Mouse (Mus musculus): ENCODE data around the gene Lrrc26. TPM values are rescaled to one million over a fixed set of nuclear protein-coding genes. Genes with fewer than 3 reads are reported as not detected.

Lrrc26 gene
- 0.14 TPM for polyA plus RNA-seq (2017; shearing (Covaris generic))

DNA sequence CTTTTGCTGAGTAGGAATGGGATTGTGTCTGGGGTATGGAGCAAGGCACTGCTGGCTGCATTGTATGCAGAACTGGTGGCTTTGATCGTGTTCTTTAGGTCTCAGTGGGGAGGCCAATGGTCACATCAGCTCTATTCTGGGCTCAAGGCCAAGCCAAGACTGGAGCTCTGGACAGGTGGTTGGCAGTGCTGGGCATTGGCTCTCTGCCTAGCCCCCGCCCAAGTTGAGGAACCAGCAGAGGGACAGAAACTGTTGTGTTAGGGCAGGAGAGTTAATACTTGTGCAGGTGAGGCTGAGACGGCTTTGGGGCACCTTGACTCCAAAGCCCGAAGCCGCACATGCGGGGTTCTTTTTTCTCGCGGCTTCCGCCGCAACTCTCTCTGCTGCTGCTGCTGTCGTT, at the start of gene Lrrc26:
TSS of gene Lrrc26 (plus strand) at position 265 of the 400 bp plus-strand sequence.

DNA sequence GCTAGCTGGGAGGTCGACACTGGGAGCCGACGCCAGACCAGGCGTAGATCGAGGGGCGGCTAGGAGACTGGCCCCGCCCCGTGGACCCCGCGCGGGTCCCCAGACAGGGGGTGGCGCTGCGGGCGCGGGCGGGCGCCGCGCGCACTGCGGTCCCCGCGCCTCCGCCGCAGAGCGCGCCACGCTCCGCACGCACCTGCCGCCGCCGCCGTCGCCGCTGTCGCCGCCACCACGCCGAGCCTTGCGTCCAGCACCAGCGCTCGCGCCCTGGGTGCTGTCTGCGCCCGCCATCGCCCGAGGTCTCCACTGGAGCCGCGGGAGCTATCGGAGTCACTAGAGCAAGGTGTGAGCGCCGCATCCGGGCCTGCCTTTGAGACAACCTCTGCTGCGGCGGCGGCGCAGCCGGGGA, 47.6 kb upstream of the Lrrc26 start, which contains the start of the genes Rnf208 and Cysrt1:
TSS of gene Rnf208 (plus strand) at position 155 of the 406 bp plus-strand sequence.
TSS of gene Cysrt1 (minus strand) at position 352 of the 406 bp plus-strand sequence.

DNA sequence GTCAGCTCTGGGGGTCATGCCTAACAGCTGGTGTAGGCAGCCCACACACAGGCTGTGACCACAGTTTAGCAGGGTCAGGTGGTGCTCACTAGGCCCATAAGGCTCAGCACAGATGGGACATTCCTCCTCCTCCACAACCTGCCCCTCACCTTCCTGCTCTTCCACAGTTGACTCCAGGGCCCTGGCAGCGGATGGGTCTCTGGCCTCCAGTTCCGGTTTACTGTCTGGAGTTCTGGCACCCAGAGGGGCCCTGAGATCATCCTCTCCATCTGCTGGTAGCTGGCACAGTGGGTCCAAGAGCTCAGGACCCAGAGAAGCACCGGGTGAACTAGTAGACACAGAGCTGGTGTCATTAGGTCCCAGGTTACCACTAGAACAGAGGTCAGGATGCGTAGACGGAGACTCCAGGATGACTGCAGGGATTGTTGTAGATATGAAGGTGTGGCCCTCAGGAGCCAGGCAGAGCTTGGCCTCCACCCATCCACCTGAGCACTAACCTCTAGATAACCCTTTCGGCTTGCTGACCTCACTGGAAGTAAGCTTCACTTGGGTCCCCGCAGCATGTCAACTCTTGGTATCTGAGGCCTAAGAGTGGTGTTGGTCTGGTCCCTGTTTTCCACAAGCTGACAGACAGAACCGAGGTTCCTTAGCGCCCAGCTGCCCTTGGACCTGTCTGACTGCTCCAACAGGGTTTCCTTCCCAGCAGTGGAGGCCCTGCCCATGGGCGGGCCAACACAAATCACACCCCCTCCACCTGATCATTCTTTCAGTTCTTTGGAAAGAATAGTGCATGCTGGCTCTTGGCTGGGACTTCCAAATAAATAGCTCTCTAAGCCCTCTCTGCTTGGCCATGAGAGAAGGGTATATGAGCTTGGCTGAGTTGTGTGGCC, 43.3 kb upstream of the Lrrc26 start, which contains the start of gene AL732309.1:
TSS of gene AL732309.1 (minus strand) at position 681 of the 890 bp plus-strand sequence.

DNA sequence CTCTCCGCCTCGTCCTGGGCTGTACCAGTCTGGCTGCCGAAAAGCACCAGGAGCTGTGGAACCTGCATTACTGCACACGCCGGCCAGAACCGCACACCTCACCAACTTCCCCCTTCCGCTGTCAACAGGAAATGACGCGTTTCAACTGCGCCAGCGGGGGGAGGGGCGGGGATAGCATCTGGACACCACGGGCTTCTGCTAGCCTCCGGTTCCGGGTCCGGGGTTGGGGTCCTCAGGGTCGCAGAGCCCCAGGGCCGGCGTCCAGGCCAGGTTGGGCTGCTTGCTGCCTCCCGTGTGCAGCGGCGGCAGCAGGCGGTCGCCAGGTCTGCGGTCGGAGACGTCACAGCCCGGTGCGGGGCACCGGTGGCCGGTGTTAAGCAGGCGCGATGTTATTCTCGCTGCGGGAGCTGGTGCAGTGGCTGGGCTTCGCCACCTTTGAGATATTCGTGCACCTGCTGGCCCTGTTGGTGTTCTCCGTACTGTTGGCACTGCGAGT, 34.4 kb upstream of the Lrrc26 start, which contains the start of gene Tmem203:
TSS of gene Tmem203 (plus strand) at position 156 of the 496 bp plus-strand sequence.

DNA sequence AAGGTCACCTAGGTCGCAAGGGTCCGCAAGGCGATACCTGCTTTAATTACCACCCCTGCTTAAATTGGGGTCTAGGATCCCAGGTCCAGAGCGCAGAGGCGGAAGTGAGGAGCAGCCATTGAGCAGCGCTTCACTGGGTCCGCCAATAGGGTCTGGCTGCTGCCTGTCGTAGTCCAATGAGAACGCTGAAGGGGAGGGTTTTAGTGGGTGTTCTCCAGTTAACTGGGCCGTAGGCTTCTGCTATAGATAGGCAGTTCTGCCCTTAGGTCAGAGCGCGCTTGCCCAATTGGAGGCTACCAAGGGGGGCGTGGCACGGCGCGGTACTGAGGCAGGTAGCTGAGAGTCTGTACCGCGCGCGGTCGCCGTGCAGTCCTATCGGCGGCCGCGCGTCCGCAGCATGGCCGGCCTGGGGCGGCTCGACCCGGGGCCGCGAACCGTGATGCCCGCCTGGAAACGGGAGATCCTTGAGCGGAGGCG, 27.4 kb upstream of the Lrrc26 start, which contains the start of gene Tprn:
TSS of gene Tprn (plus strand) at position 328 of the 477 bp plus-strand sequence.

DNA sequence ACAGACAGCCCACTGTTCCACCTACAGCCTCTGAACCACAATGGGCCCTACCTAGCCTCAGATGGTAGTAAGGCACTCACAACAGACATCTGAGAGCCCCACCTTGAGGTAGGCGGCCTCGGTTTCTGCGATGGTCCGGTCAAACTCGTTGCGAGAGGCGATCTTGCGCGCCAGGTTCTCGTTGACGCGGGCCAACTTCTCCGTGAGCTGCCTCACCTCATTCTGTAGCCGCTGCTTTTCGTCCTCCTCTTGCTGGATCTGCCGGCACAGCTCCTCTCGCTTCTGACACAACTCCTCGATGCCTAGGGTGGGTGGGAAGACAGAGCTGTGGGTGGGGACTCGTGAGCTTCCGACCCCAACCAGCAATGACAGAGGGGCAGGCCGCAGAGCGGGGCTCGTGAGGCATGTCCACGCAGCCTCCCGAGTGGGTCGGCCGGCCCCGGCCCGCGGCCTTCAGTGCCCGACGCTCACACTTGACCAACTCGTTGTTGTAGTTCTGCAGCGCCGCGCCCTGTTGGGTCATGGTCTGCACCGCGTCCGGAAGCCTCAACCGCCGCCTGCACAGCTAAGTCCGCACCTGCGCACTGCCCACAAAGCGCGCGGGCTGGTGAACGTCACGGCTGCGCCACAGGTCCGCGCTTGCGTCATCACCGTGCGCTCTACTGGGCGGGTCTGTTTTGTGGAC, 17.7 kb upstream of the Lrrc26 start, which contains the start of the genes Ssna1 and Anapc2:
TSS of gene Ssna1 (minus strand) at position 612 of the 685 bp plus-strand sequence.
TSS of gene Anapc2 (plus strand) at position 652 of the 685 bp plus-strand sequence.

DNA sequence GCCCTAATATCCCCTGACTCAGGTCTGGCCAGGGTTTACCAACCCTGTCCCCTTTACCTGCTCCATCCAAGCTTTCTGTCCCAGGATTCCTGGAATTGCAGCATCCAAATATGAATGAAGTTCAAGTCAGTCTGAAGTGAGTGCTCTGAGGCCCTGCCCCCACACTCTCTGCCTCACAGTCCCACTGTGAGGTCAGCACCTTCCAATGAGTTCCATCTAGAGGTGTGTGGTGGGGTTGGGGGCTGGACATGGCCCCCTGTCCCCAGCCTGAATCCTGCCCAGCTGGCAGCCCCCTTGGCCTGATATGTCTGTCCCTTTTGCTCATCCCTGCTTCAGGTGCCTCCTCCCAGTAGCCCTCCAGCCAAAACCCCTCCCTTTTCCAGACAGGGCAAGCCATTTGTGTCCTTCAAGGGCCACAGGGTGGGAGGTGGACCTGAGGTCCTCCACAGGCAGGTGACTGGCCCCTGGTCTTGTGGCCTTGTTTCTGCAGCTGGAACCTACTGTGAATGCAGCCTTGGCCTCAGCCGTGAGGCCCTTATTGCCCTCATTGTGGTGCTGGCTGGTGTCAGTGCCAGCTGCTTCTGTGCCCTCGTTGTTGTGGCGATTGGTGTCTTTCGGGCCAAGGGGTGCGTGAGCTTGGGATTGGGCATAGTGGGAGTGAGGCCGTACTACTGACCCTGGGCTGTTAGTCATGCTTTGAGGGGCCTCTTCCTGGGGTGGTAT, 1.6 kb upstream of the Lrrc26 start, which contains the start of gene Tmem210:
TSS of gene Tmem210 (plus strand) at position 219 of the 723 bp plus-strand sequence.

DNA sequence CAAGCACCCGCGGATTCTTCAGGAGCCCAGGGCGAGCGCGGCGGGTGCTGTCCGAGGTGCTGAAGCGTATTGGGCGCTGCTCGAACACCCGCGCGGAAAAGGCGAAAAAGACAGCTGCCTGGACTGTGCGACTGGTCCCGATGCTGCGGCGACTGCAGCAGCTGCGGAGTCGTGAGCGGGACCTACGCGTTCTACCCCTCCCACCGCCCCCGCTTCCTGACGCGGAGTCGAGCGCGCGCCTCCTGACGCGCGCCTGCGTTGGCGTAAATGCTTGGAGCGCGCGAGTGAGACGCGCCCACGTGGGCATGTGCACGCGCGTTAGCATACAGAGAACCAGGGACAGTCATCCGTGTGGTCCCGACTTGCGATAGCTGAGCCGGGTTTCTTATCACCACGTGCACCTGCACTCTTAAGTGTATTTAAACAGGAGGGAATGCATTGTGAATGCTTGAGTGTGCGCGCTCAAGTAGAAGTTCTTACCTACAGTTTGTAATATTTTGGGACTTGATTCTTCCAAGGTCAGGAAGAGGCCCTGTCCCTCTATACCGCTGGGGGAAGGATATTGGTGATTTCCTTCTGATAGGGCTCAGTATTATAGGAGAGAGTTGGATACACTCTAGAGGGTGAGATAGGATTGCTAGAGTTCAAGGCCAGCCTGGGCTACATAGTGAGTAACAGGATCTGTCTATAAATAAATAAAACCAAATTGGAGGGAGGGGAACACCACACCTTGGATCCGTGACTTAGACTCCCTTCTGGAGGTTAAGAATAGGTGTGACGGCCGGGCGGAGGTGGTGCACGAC, 29.5 kb downstream of the Lrrc26 start, which contains the start of gene Grin1:
TSS of gene Grin1 (minus strand) at position 217 of the 803 bp plus-strand sequence.

DNA sequence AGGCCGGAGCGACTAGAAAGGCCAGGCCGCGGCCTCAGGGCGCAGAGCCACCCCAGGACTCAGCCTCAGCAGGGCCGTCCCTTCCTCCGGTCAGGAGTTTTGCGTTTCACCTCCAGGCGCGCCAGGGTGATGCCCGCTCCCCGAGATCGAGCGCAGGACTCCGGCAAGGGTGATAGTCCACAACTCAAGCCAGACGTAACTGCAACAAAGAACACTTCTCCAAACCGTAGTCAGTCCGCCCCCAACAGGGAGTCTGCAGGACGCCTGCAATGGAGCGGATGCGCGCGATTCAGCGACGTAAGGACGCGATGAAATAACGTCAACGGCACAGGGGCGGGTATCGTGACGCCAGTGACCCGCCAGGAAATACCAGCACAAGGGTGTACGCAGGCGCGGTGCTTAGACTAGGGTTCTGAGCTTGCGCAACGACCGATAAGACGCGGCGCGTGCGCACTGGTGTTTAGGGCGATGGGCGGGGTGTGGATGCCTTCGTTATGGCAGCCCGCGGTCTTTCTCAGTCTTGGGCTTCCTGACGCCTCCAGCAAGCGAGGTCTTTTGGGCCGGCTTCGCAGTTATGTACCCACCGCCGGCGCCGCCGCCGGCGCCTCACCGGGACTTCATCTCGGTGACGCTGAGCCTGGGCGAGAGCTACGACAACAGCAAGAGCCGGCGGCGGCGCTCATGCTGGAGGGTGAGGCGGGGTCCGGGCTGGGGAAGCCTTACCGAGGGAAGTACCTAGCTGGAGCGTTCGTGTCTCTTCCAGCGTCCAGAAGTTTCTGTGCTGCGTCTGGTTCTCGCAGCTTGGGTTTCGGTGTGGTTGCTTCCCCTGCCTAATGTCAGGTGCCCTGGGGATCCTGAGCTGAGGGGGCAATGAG, 42.8 kb downstream of the Lrrc26 start, which contains the start of gene Man1b1:
TSS of gene Man1b1 (plus strand) at position 53 of the 875 bp plus-strand sequence.

Other genes with a start within 250 kb of the Lrrc26 start
- gene Nsmf, start 235.6 kb upstream of the Lrrc26 start, polyA plus RNA-seq (2017; shearing (Covaris generic)) = 53.2 TPM
- 0.37 TPM for gene Entpd8, start 209.6 kb upstream of the Lrrc26 start, polyA plus RNA-seq (2017; shearing (Covaris generic))
- 8.3 TPM for gene Noxa1, start 194.8 kb upstream of the Lrrc26 start, polyA plus RNA-seq (2017; shearing (Covaris generic))
- gene Nrarp, start 109.2 kb upstream of the Lrrc26 start, polyA plus RNA-seq (2017; shearing (Covaris generic)) = 5.1 TPM
- gene Tor4a, start 93.0 kb upstream of the Lrrc26 start, polyA plus RNA-seq (2017; shearing (Covaris generic)) = 115 TPM
- 141 TPM for gene Nelfb, start 78.4 kb upstream of the Lrrc26 start, polyA plus RNA-seq (2017; shearing (Covaris generic))
- gene Stpg3, start 75.3 kb upstream of the Lrrc26 start, polyA plus RNA-seq (2017; shearing (Covaris generic)) = not detected
- gene Fam166a, start 71.2 kb upstream of the Lrrc26 start, polyA plus RNA-seq (2017; shearing (Covaris generic)) = 0.49 TPM
- gene Tubb4b, start 65.2 kb upstream of the Lrrc26 start, polyA plus RNA-seq (2017; shearing (Covaris generic)) = 174 TPM
- not detected for gene Slc34a3, start 55.6 kb upstream of the Lrrc26 start, polyA plus RNA-seq (2017; shearing (Covaris generic))
- gene Rnf224, start 53.1 kb upstream of the Lrrc26 start, polyA plus RNA-seq (2017; shearing (Covaris generic)) = not detected
- gene Rnf208, start 47.7 kb upstream of the Lrrc26 start, polyA plus RNA-seq (2017; shearing (Covaris generic)) = 2.2 TPM
- gene Cysrt1, start 47.5 kb upstream of the Lrrc26 start, polyA plus RNA-seq (2017; shearing (Covaris generic)) = not detected
- 7.9 TPM for gene AL732309.1, start 43.1 kb upstream of the Lrrc26 start, polyA plus RNA-seq (2017; shearing (Covaris generic))
- 25.3 TPM for gene Tmem203, start 34.5 kb upstream of the Lrrc26 start, polyA plus RNA-seq (2017; shearing (Covaris generic))
- gene Tprn, start 27.3 kb upstream of the Lrrc26 start, polyA plus RNA-seq (2017; shearing (Covaris generic)) = 18.9 TPM
- 118 TPM for gene Ssna1, start 17.5 kb upstream of the Lrrc26 start, polyA plus RNA-seq (2017; shearing (Covaris generic))
- gene Anapc2, start 17.4 kb upstream of the Lrrc26 start, polyA plus RNA-seq (2017; shearing (Covaris generic)) = 116 TPM
- not detected for gene Tmem210, start 1.8 kb upstream of the Lrrc26 start, polyA plus RNA-seq (2017; shearing (Covaris generic))
- 0.25 TPM for gene Grin1, start 29.3 kb downstream of the Lrrc26 start, polyA plus RNA-seq (2017; shearing (Covaris generic))
- gene Man1b1, start 42.4 kb downstream of the Lrrc26 start, polyA plus RNA-seq (2017; shearing (Covaris generic)) = 21.4 TPM
- gene Dpp7, start 66.4 kb downstream of the Lrrc26 start, polyA plus RNA-seq (2017; shearing (Covaris generic)) = 20.6 TPM
- 40.8 TPM for gene Uap1l1, start 75.8 kb downstream of the Lrrc26 start, polyA plus RNA-seq (2017; shearing (Covaris generic))
- 0.87 TPM for gene Sapcd2, start 82.4 kb downstream of the Lrrc26 start, polyA plus RNA-seq (2017; shearing (Covaris generic))
- gene Entpd2, start 106.0 kb downstream of the Lrrc26 start, polyA plus RNA-seq (2017; shearing (Covaris generic)) = not detected
- gene Npdc1, start 109.4 kb downstream of the Lrrc26 start, polyA plus RNA-seq (2017; shearing (Covaris generic)) = 0.96 TPM
- gene Fut7, start 133.4 kb downstream of the Lrrc26 start, polyA plus RNA-seq (2017; shearing (Covaris generic)) = 5.3 TPM
- gene Abca2, start 138.8 kb downstream of the Lrrc26 start, polyA plus RNA-seq (2017; shearing (Covaris generic)) = 74.7 TPM
- gene Clic3, start 166.9 kb downstream of the Lrrc26 start, polyA plus RNA-seq (2017; shearing (Covaris generic)) = 3.2 TPM
- gene Paxx, start 171.2 kb downstream of the Lrrc26 start, polyA plus RNA-seq (2017; shearing (Covaris generic)) = 112 TPM
- not detected for gene Ptgds, start 180.1 kb downstream of the Lrrc26 start, polyA plus RNA-seq (2017; shearing (Covaris generic))
- gene Lcn12, start 204.0 kb downstream of the Lrrc26 start, polyA plus RNA-seq (2017; shearing (Covaris generic)) = not detected
- gene Fbxw5, start 210.8 kb downstream of the Lrrc26 start, polyA plus RNA-seq (2017; shearing (Covaris generic)) = 110 TPM
- 9.6 TPM for gene C8g, start 211.8 kb downstream of the Lrrc26 start, polyA plus RNA-seq (2017; shearing (Covaris generic))

All from CD4-positive, CD25-positive, alpha-beta regulatory T cell (primary cell).